Mouse (Mus musculus) heart, adult 2 months (tissue): Measurements from ENCODE around the gene Gnb1l.

Experiments used
- CTCF ChIP-seq: fragments of 200-600 bp; IDR thresholded peaks from 2 replicates; pipeline ENCODE4 v1.8.1; 2022; ENCODE audit warnings: antibody characterized with exemption, mild to moderate bottlenecking, moderate library complexity
- EP300 ChIP-seq: fragments of 200-500 bp; IDR thresholded peaks from 2 replicates; pipeline ENCODE4 v1.6.1; 2011; ENCODE audit warnings: low read depth, low read length, control low read depth; ENCODE audit not compliant: insufficient read depth
- POLR2A ChIP-seq: fragments of 200-500 bp; IDR thresholded peaks from 2 replicates; pipeline ENCODE4 v1.6.1; 2011; ENCODE audit warnings: mild to moderate bottlenecking, low read depth, low read length, control low read depth; ENCODE audit not compliant: insufficient read depth

DNA sequence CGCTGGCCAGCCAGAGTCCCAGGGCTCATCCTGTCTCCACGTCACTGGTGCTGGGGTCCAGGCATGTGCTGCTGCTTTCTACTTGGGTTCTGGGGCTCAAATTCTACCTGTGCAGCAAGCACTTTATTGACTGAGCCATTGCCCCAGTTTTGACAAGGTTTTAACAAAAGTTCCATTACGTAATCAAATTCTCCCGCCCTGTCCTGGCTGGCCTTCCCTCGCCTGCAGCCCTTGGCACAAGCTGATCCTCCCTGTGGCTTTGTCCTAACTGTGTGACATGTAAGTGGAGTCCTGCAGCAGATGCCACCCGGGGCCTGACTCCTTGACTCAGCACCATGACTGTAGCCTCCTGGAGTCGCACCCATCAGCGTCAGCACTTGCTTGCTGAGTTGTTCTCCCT is 75.7 kb downstream of the Gnb1l start:
- TF ChIP-seq CTCF, result no peak
- no peak for TF ChIP-seq EP300
- no peak for TF ChIP-seq POLR2A
